Mouse (Mus musculus): ENCODE results near the gene Il11ra1. TPM values are rescaled to one million over a fixed set of nuclear protein-coding genes. Genes with fewer than 3 reads are reported as not detected.
A peak's percentile ranks its signal among the peaks of the same experiment; 100 is the strongest.
"Not testable (repeated sequence)": the region's sequence is repeated elsewhere in the genome, so short reads cannot be mapped to it uniquely, and the experiment has no call there.

The Il11ra1 gene
- total RNA-seq, 2 experiments from 2014 or later, result 105 TPM

GRCm38 (mm10) chr4:41754797-41755337 is 55.1 kb downstream of the Il11ra1 start, which contains the start of gene Galt:
Gene Galt, plus strand, starts transcription at chr4:41755228.
- DNase-seq, result no peak

GRCm38 (mm10) chr4:41755338-41756305 is 55.8 kb downstream of the Il11ra1 start, which contains the start of gene Sigmar1:
Gene Sigmar1, minus strand, starts transcription at chr4:41756157.
- DNase-seq, result peak; percentile 90 to 93

- no peak for DNase-seq
These were observed 56.7 kb downstream of the Il11ra1 start for GRCm38 (mm10) chr4:41756440-41756839.

- DNase-seq, result no peak
These were observed 57.5 kb downstream of the Il11ra1 start for GRCm38 (mm10) chr4:41757321-41757720.

GRCm38 (mm10) chr4:41758021-41758420 is 58.2 kb downstream of the Il11ra1 start:
- DNase-seq, result no peak

GRCm38 (mm10) chr4:41758701-41759100 is 58.9 kb downstream of the Il11ra1 start:
- no peak for DNase-seq

GRCm38 (mm10) chr4:41759206-41759605 is 59.4 kb downstream of the Il11ra1 start:
- DNase-seq, result no peak

GRCm38 (mm10) chr4:41759656-41760287 is 60.0 kb downstream of the Il11ra1 start:
- DNase-seq, result no peak

- DNase-seq, result peak; percentile 93 to 98
These were observed 60.5 kb downstream of the Il11ra1 start for GRCm38 (mm10) chr4:41760288-41760721.

GRCm38 (mm10) chr4:41760911-41761310 is 61.1 kb downstream of the Il11ra1 start:
- DNase-seq, result no peak

- DNase-seq, result no peak
These were observed 61.9 kb downstream of the Il11ra1 start for GRCm38 (mm10) chr4:41761680-41762079.

- no peak for DNase-seq
These were observed 62.4 kb downstream of the Il11ra1 start for GRCm38 (mm10) chr4:41762099-41762687.

GRCm38 (mm10) chr4:41762688-41763114 is 62.9 kb downstream of the Il11ra1 start:
- peak; percentile 72 to 79 for DNase-seq

GRCm38 (mm10) chr4:41763176-41763575 is 63.4 kb downstream of the Il11ra1 start:
- not testable (repeated sequence) for DNase-seq

- DNase-seq, result not testable (repeated sequence)
These were observed 67.5 kb downstream of the Il11ra1 start for GRCm38 (mm10) chr4:41767301-41767700.

GRCm38 (mm10) chr4:41772946-41773345 is 73.2 kb downstream of the Il11ra1 start:
- DNase-seq, result not testable (repeated sequence)

GRCm38 (mm10) chr4:41773502-41773901 is 73.7 kb downstream of the Il11ra1 start:
- peak; percentile 83 for DNase-seq

- DNase-seq, result peak; percentile 85
These were observed 74.2 kb downstream of the Il11ra1 start, which contains the start of gene Ccl27a for GRCm38 (mm10) chr4:41774002-41774401. Gene Ccl27a, minus strand, starts transcription at chr4:41774247.

- not testable (repeated sequence) for DNase-seq
These were observed 74.7 kb downstream of the Il11ra1 start for GRCm38 (mm10) chr4:41774506-41774905.

- DNase-seq, result not testable (repeated sequence)
These were observed 76.1 kb downstream of the Il11ra1 start for GRCm38 (mm10) chr4:41775840-41776239.

GRCm38 (mm10) chr4:41781271-41781670 is 81.5 kb downstream of the Il11ra1 start:
- DNase-seq, result not testable (repeated sequence)
